Mouse (Mus musculus): Measurements from ENCODE around the gene Rbmxl2.

The Rbmxl2 gene

DNA sequence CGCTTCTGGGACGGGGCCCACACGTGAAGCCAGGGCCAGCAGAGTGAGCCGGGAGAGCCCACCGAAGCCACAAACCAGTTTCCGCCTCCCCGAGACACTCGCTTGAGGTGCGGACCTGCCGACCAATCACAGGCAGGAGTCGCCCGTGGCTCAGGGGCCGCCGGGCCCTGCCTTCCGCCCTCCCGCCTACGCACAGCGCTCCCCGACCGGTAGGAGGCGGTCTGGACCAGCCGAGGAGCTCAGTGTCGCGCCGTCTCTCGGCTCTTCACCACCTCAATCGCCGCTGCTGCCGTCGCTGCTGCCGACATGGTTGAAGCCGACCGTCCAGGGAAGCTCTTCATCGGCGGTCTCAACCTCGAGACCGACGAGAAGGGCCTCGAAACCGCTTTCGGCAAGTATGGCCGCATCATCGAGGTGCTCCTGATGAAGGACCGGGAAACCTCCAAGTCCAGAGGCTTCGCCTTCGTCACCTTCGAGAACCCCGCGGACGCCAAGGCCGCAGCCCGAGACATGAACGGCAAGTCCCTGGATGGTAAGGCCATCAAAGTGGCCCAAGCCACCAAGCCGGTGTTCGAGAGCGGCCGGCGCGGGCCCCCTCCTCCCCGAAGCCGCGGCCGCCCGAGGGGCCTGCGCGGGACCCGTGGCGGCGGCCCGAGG is at the start of gene Rbmxl2:
Gene Rbmxl2 (plus strand): TSS at position 242 of the 657 bp plus-strand sequence.
- DNase-seq (ENCODE audit: low read depth), result no peak

- no peak for DNase-seq (ENCODE audit: low read depth)
Measured at GRCm38 (mm10) chr7:107166690-107167089, 42.6 kb upstream of the Rbmxl2 start, which contains the start of gene Nlrp14. Nlrp14 (plus strand) TSS chr7:107166990.

- no peak for DNase-seq (ENCODE audit: low read depth)
Measured at GRCm38 (mm10) chr7:107180406-107180805, 28.8 kb upstream of the Rbmxl2 start.

GRCm38 (mm10) chr7:107201817-107202216 is 7.4 kb upstream of the Rbmxl2 start:
- no peak for DNase-seq (ENCODE audit: low read depth)

- no peak for DNase-seq (ENCODE audit: low read depth)
Measured at GRCm38 (mm10) chr7:107207843-107208242, 1.4 kb upstream of the Rbmxl2 start.

GRCm38 (mm10) chr7:107210126-107210576 is 906 bp downstream of the Rbmxl2 start:
- DNase-seq (ENCODE audit: low read depth), result no peak

- DNase-seq (ENCODE audit: low read depth), result no peak
Measured at GRCm38 (mm10) chr7:107215723-107216122, 6.5 kb downstream of the Rbmxl2 start.

GRCm38 (mm10) chr7:107216845-107217244 is 7.6 kb downstream of the Rbmxl2 start:
- DNase-seq (ENCODE audit: low read depth), result no peak

DNA sequence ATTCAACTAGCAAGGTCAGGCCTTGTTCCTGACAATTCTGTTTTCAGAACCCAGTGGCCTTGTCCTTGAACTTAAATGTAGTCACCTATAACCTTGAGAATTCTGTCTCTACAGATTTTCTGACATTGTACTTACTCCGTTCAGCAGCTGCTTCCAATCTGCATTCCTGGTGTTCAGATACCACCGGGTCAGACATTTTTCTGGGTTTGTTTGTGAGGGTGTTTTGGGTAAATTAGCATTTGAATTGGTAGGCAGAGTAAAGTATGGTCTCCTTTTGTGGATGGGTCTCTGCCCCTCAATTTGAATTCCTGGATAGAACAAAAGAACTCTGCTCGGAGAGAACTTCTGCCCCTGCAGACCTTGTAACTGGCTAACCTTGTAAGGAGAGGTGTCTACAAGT is 27.6 kb downstream of the Rbmxl2 start:
- no peak for DNase-seq (ENCODE audit: low read depth)

DNA sequence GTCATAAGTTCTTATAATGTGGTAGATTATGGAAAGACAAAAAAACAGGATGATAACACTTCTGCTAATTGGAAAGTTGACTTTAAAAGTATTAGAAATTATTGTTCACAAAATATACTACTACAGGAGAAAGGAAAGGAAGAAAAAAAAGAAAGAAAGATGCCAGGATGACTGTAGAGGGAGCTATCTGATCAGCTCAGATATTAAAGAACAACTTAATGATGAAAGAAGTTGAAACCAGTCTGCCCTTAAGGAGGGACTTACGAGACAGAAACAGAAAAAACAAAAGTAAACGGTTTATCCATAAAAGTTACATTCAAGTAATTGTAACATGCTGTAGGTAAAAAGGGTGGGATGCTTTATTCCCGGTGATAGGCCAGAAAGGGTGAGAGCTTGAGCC is 28.3 kb downstream of the Rbmxl2 start:
- no peak for DNase-seq (ENCODE audit: low read depth)

GRCm38 (mm10) chr7:107241371-107241883 is 32.2 kb downstream of the Rbmxl2 start:
- DNase-seq (ENCODE audit: low read depth), result no peak

- DNase-seq (ENCODE audit: low read depth), result no peak
Measured at GRCm38 (mm10) chr7:107250211-107250985, 41.2 kb downstream of the Rbmxl2 start.

DNA sequence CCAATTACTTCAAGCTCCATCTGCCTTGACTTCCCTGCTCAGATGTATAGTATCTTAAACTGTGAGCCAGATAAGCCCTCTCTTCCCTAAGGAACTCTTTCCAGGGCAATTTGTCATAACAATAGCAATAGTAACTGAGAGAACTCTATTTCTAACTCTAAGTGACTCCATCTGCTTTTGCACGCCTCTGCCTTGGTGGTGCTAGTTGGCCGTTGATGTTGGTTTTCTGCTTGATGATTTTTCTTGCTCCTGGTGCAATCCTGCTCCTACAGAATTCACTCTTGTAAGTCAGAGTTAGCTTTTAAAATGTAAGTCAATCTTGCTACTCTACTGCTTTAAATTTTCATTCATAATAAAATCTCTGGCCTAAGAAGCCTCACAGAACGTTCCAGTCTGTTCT is 44.1 kb downstream of the Rbmxl2 start:
- no peak for DNase-seq (ENCODE audit: low read depth)

GRCm38 (mm10) chr7:107259936-107260335 is 50.7 kb downstream of the Rbmxl2 start:
- no peak for DNase-seq (ENCODE audit: low read depth)
